Mouse (Mus musculus) CH12.LX (cell line): ENCODE measurements around the gene Tbx3. TPM values are rescaled to one million over a fixed set of nuclear protein-coding genes. Genes with fewer than 3 reads are reported as not detected.

Experiments
- DNase-seq: peaks from one replicate; pipeline ENCODE4 v3.0.0-alpha.2; 2013; ENCODE audit errors: extremely low read depth
- H3K27ac ChIP-seq: 2 replicates; pipeline ENCODE4 v1.5.1; 2012; ENCODE audit warnings: low read depth, mild to moderate bottlenecking, control low read depth, moderate library complexity; ENCODE audit not compliant: insufficient read depth
- H3K27me3 ChIP-seq: replicated peaks from 2 replicates; pipeline ENCODE3; 2012; ENCODE audit warnings: inconsistent platforms
- H3K36me3 ChIP-seq, 2 experiments: replicated peaks in 1 of 2; 2 replicates each; pipeline versions ENCODE3 to v1.6.1; 2012; ENCODE audit warnings: inconsistent platforms in 1 of 2, low read length in 1 of 2, mild to moderate bottlenecking in 1 of 2, mixed read lengths in 1 of 2, moderate library complexity in 1 of 2; ENCODE audit not compliant: control insufficient read depth in 1 of 2, insufficient read depth in 1 of 2
- H3K4me1 ChIP-seq, 2 experiments: 2 replicates each; pipeline ENCODE4 v1.6.1; 2012; ENCODE audit warnings: inconsistent platforms in 1 of 2, moderate library complexity in 1 of 2; ENCODE audit not compliant: insufficient read depth in 2 of 2, control insufficient read depth in 1 of 2
- H3K4me2 ChIP-seq: 2 replicates; pipeline ENCODE4 v1.6.1; 2012; ENCODE audit warnings: low read depth, mild to moderate bottlenecking, control low read depth; ENCODE audit not compliant: poor library complexity, insufficient read depth, severe bottlenecking
- H3K4me3 ChIP-seq, 3 experiments: fragments of 150-350 bp in 1 of 3; sonication (generic) in 1 of 3; replicated peaks in 1 of 3; 2 replicates each; pipeline versions ENCODE3 to v1.5.1; 2011 to 2012; ENCODE audit warnings: low read depth in 2 of 3, low read length in 2 of 3, mild to moderate bottlenecking in 2 of 3, moderate library complexity in 2 of 3, control low read depth in 1 of 3, improper control_type of control experiment in 1 of 3, inconsistent platforms in 1 of 3, mixed read lengths in 1 of 3; ENCODE audit not compliant: poor library complexity in 1 of 3
- H3K79me2 ChIP-seq: replicated peaks from 2 replicates; pipeline ENCODE4 v1.6.1; 2012; ENCODE audit warnings: mild to moderate bottlenecking, moderate library complexity; ENCODE audit not compliant: control insufficient read depth, poor library complexity, insufficient read depth, severe bottlenecking; ENCODE audit errors: extremely low read depth
- H3K9ac ChIP-seq: 2 replicates; pipeline ENCODE4 v1.6.1; 2012; ENCODE audit warnings: low read depth, mild to moderate bottlenecking, control low read depth, moderate library complexity; ENCODE audit not compliant: insufficient read depth
- H3K9me3 ChIP-seq: replicated peaks from 2 replicates; pipeline ENCODE3; 2012; ENCODE audit warnings: low read length, inconsistent platforms, mixed read lengths
- CHD2 ChIP-seq: IDR thresholded peaks from 2 replicates; pipeline ENCODE4 v1.6.1; 2011; ENCODE audit warnings: low read length, improper control_type of control experiment
- E2F4 ChIP-seq: IDR thresholded peaks from 2 replicates; pipeline ENCODE4 v1.6.1; 2011; ENCODE audit warnings: low read depth, low read length, improper control_type of control experiment; ENCODE audit not compliant: insufficient replicate concordance
- ELF1 ChIP-seq: IDR thresholded peaks from 2 replicates; pipeline ENCODE4 v1.6.1; 2014; ENCODE audit warnings: low read depth, mild to moderate bottlenecking, inconsistent platforms, low read length, improper control_type of control experiment
- EP300 ChIP-seq: IDR thresholded peaks from 2 replicates; pipeline ENCODE4 v1.6.1; 2011; ENCODE audit warnings: low read length, improper control_type of control experiment
- ETS1 ChIP-seq: conservative IDR thresholded peaks from 2 replicates; pipeline ENCODE4 v1.6.1; 2012; ENCODE audit warnings: low read depth, mild to moderate bottlenecking, inconsistent platforms, low read length, improper control_type of control experiment, moderate library complexity
- GABPA ChIP-seq: IDR thresholded peaks from 2 replicates; pipeline ENCODE4 v1.6.1; 2012; ENCODE audit warnings: low read depth, low read length, improper control_type of control experiment, inconsistent platforms; ENCODE audit not compliant: insufficient replicate concordance
- HCFC1 ChIP-seq: IDR thresholded peaks from 2 replicates; pipeline ENCODE4 v1.6.1; 2012; ENCODE audit warnings: low read depth, mild to moderate bottlenecking, inconsistent platforms, low read length, improper control_type of control experiment
- IRF4 ChIP-seq: IDR thresholded peaks from 2 replicates; pipeline ENCODE4 v1.6.1; 2014; ENCODE audit warnings: low read depth, mild to moderate bottlenecking, inconsistent platforms, low read length, improper control_type of control experiment
- JUN ChIP-seq: IDR thresholded peaks from 2 replicates; pipeline ENCODE4 v1.6.1; 2011; ENCODE audit warnings: low read depth, mild to moderate bottlenecking, low read length, improper control_type of control experiment, moderate library complexity; ENCODE audit not compliant: insufficient read depth
- MAFK ChIP-seq: IDR thresholded peaks from 2 replicates; pipeline ENCODE4 v1.6.1; 2011; ENCODE audit warnings: low read length, improper control_type of control experiment; ENCODE audit not compliant: insufficient replicate concordance
- MEF2A ChIP-seq: IDR thresholded peaks from 2 replicates; pipeline ENCODE4 v1.6.1; 2014; ENCODE audit warnings: low read depth, mild to moderate bottlenecking, inconsistent platforms, low read length, improper control_type of control experiment, borderline replicate concordance
- NELFE ChIP-seq: IDR thresholded peaks from 2 replicates; pipeline ENCODE4 v1.6.1; 2011; ENCODE audit warnings: low read depth, low read length, improper control_type of control experiment
- NRF1 ChIP-seq: IDR thresholded peaks from 2 replicates; pipeline ENCODE4 v1.6.1; 2014; ENCODE audit warnings: low read depth, mild to moderate bottlenecking, inconsistent platforms, low read length, improper control_type of control experiment, moderate library complexity
- POLR2A ChIP-seq: IDR thresholded peaks from 2 replicates; pipeline ENCODE4 v1.6.1; 2011; ENCODE audit warnings: low read depth, mild to moderate bottlenecking, improper control_type of control experiment, low read length
- RAD21 ChIP-seq: IDR thresholded peaks from 2 replicates; pipeline ENCODE4 v1.6.1; 2011; ENCODE audit warnings: low read depth, mild to moderate bottlenecking, low read length, improper control_type of control experiment, moderate library complexity
- SIN3A ChIP-seq: IDR thresholded peaks from 2 replicates; pipeline ENCODE4 v1.6.1; 2012; ENCODE audit warnings: low read length, improper control_type of control experiment, inconsistent platforms
- SMC3 ChIP-seq: IDR thresholded peaks from 2 replicates; pipeline ENCODE4 v1.6.1; 2011; ENCODE audit warnings: low read depth, low read length, improper control_type of control experiment
- TCF12 ChIP-seq: IDR thresholded peaks from 2 replicates; pipeline ENCODE4 v1.6.1; 2014; ENCODE audit warnings: low read depth, mild to moderate bottlenecking, inconsistent platforms, low read length, improper control_type of control experiment
- UBTF ChIP-seq: IDR thresholded peaks from 2 replicates; pipeline ENCODE4 v1.6.1; 2012; ENCODE audit warnings: low read depth, mild to moderate bottlenecking, inconsistent platforms, low read length, improper control_type of control experiment, moderate library complexity
- ZKSCAN1 ChIP-seq: IDR thresholded peaks from 2 replicates; pipeline ENCODE4 v1.6.1; 2012; ENCODE audit warnings: low read depth, inconsistent platforms, low read length, improper control_type of control experiment, borderline replicate concordance
- ZMIZ1 ChIP-seq: IDR thresholded peaks from 2 replicates; pipeline ENCODE4 v1.6.1; 2012; ENCODE audit warnings: low read depth, mild to moderate bottlenecking, inconsistent platforms, low read length, improper control_type of control experiment
- ZNF384 ChIP-seq: IDR thresholded peaks from 2 replicates; pipeline ENCODE4 v1.6.1; 2012; ENCODE audit warnings: low read depth, low read length, improper control_type of control experiment, inconsistent platforms
- dilution Hi-C: fragments of 300-500 bp; cut with MboI; formaldehyde crosslinking; loops from 2 replicates; pipeline ENCODE4 v1.14.3; 2020; ENCODE audit warnings: low sequenced_read_pairs; ENCODE audit not compliant: extremely low pct_unique_long_range_greater_than_20kb, extremely low pct_ligation_motif_present
- in situ Hi-C: fragments of 300-500 bp; cut with MboI; formaldehyde crosslinking; loops from 3 replicates; pipeline ENCODE4 v1.14.3; 2019; ENCODE audit warnings: low sequenced_read_pairs, low pct_ligation_motif_present, low pct_unique_long_range_greater_than_20kb, mixed read lengths
- polyA plus RNA-seq: library from polyadenylated mRNA; unstranded; fragments of >175 nt; gene quantifications from 2 replicates; pipeline ENCODE4 v1.2.1, GENCODE M21; 2012; ENCODE audit warnings: low read depth; ENCODE audit not compliant: insufficient read length
- total RNA-seq, 2 experiments: library from RNA; depleted of rRNA; stranded (reverse); fragments of 300-350 nt in 1 of 2; fragments of >200 nt in 1 of 2; gene quantifications; 2 replicates each; pipeline ENCODE4 v1.2.3; 2012 to 2014

The Tbx3 gene
- total and polyA plus RNA-seq, 3 experiments: not detected

GRCm38 (mm10) chr5:119667356-119667940 is 3.0 kb upstream of the Tbx3 start:
- Histone ChIP-seq H3K27me3 (no peaks in the 10 kb centered on the region), H3K79me2 (no peaks in the 10 kb centered on the region), H3K9ac (no peak overlapping the region), H3K27ac (no peak overlapping the region), H3K4me2 (no peak overlapping the region), H3K4me1 (no peaks in the 10 kb centered on the region), H3K9me3 (peaks cover 89% of the 10 kb centered on the region), H3K4me3 (no peak overlapping the region), H3K36me3 (no peaks in the 10 kb centered on the region)
- TF ChIP-seq UBTF (no peak), RAD21 (no peak), SMC3 (no peak), HCFC1 (no peak), ETS1 (no peak), POLR2A (no peak), ZMIZ1 (no peak), MEF2A (no peak), E2F4 (no peak), ELF1 (no peak), ZKSCAN1 (no peak), NELFE (no peak)
- no peak for DNase-seq
- dilution Hi-C loops (no loop called here), in situ Hi-C loops (no loop called here)

- no peak overlapping the region for H3K4me3 ChIP-seq
- H3K4me2 ChIP-seq: no peak overlapping the region
- dilution Hi-C loops (no loop called here), in situ Hi-C loops (no loop called here)
- H3K27ac ChIP-seq: no peak overlapping the region
- no peaks in the 10 kb centered on the region for H3K4me1 ChIP-seq
- no peak overlapping the region for H3K9ac ChIP-seq
- peaks cover 90% of the 10 kb centered on the region for H3K9me3 ChIP-seq
- H3K36me3 ChIP-seq: no peaks in the 10 kb centered on the region
- DNase-seq: no peak
- no peak for TF ChIP-seq SIN3A
- no peak for TF ChIP-seq ZNF384
- TF ChIP-seq NELFE: no peak
- no peak for TF ChIP-seq JUN
- no peak for TF ChIP-seq ETS1
- TF ChIP-seq EP300: no peak
- TF ChIP-seq NRF1: no peak
- TF ChIP-seq UBTF: no peak
- TF ChIP-seq GABPA: no peak
- TF ChIP-seq MAFK: no peak
- no peak for TF ChIP-seq ELF1
- TF ChIP-seq SMC3: no peak
- TF ChIP-seq IRF4: no peak
- TF ChIP-seq TCF12: no peak
- TF ChIP-seq HCFC1: no peak
- TF ChIP-seq CHD2: no peak
- no peaks in the 10 kb centered on the region for H3K27me3 ChIP-seq
- H3K79me2 ChIP-seq: no peaks in the 10 kb centered on the region
Observed at GRCm38 (mm10) chr5:119668191-119668912, 2.1 kb upstream of the Tbx3 start.
